Comparison of ENCODE assay signal across 8 mouse cellular contexts in the genomic region with DNA sequence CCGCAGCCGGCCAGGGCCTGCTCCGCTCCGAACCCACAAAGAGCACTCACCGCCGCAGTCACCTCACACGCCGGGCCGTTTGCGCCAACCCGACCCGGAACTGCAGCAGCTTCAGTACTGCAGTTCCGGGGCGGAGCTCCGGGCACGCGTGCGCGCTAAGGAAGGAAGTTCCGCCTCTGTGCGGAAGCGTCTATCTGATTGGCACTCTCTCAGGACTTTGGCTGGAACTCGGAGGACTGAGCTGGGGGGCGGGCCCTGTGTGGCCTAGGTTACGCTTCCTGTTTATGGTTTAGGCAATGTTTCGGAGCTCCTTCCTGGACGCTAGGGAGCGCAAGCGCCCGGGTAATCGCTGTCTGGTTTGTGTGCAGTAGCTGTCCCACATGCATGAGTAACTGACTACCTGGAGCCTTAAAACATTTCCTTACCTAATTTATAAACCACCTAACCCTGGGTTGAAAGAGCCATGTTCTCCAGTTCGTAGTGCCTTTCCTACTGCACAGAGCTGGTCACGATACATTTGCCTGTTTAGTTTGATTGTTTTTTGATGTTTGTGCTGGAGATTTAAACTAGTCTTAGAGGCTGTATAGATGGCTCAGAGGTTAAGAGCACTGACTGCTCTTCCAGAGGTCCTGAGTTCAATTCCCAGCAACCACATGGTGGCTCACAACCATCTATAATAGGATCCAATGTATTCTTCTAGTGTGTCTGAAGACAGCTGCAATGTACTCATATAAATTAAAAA. TPM values are rescaled to one million over a fixed set of nuclear protein-coding genes. Genes with fewer than 3 reads are reported as not detected.
DNase-seq lines count a peak whose midpoint lies in the region; ATAC-seq lines count a peak whose summit lies in the region.

TSS of gene Ddx24 (minus strand) at position 102 of the 742 bp plus-strand sequence.

- H3K4me2 ChIP-seq in hindbrain, embryonic 14.5 days (replicated peaks) = peak within 1 kb of the TSS; percentile 72

- no peaks in the 10 kb centered on the region for H3K27me3 ChIP-seq in hindbrain, embryonic 14.5 days (ENCODE audit: control insufficient read depth, insufficient read depth, low read length)

- peaks cover 29% of the 10 kb centered on the region for H3K36me3 ChIP-seq in hindbrain, embryonic 14.5 days (replicated peaks; ENCODE audit: control insufficient read depth, insufficient read depth)

- DNase-seq in R1 (ENCODE audit: low read depth, low spot score) = peak; percentile 99
- DNase-seq in cerebellum, postnatal 25 days = peak; percentile 98
- DNase-seq in frontal cortex, postnatal 25 days (ENCODE audit: low spot score in 2 of 2) = peak; percentile 95
- DNase-seq in hindbrain, embryonic 14.5 days (ENCODE audit: low spot score) = peak; percentile 98
- peak; percentile 98 for DNase-seq in layer of hippocampus, postnatal 36 days
- peak; percentile 100 for DNase-seq in lung, postnatal 36 days
- peak; percentile 99 for DNase-seq in retina, postnatal 1 day
- DNase-seq in urinary bladder, adult 18-20 months (ENCODE audit: low spot score in 2 of 2) = peak; percentile 89 to 97

- WGBS in hindbrain, embryonic 14.5 days = 1% methylated on average over 32 of the region's 33 CpGs

- peak within 1 kb of the TSS; percentile 35; the same call in 1 of the 2 replicates for H3K27ac ChIP-seq in hindbrain, embryonic 14.5 days

- peak within 1 kb of the TSS; percentile 73 for H3K4me3 ChIP-seq in hindbrain, embryonic 14.5 days (replicated peaks; ENCODE audit: low read length)

- H3K9me3 ChIP-seq in hindbrain, embryonic 14.5 days (ENCODE audit: control insufficient read depth, low read length) = no peaks in the 10 kb centered on the region

- peak within 1 kb of the TSS; percentile 81 for H3K9ac ChIP-seq in hindbrain, embryonic 14.5 days

- peak; percentile 100 for ATAC-seq in hindbrain, embryonic 14.5 days (ENCODE audit: low FRiP score)

- H3K4me1 ChIP-seq in hindbrain, embryonic 14.5 days (replicated peaks; ENCODE audit: control insufficient read depth, insufficient read depth, low read length) = peaks cover 38% of the 10 kb centered on the region

RNA-seq across cellular contexts. Expression of gene Ddx24, which starts in this region (rescaled TPM):
- polyA plus RNA-seq in hindbrain, embryonic 14.5 days (2014; fragmentation: Nextera tagmentation; extraction: Ambion mirVana) = 142 and 149 TPM in 2 replicates
- total RNA-seq in layer of hippocampus, postnatal 36 days (2021) = 100 to 1,000 TPM; 213 to 224 TPM

Comparison
In these comparisons a context has a peak if more than half of its experiments do, and no peak if none do; other contexts are left out.
1. Peak in every context shown above with its lines: DNase-seq, ATAC-seq, H3K4me3 ChIP-seq and H3K27ac ChIP-seq.